Mouse (Mus musculus) midbrain, embryonic 10.5 days (tissue): ENCODE data around the gene Chst15. TPM values are rescaled to one million over a fixed set of nuclear protein-coding genes. Genes with fewer than 3 reads are reported as not detected.

Experiments
- DNase-seq: peaks from one replicate; pipeline ENCODE4 v3.0.0-alpha.2; 2017; ENCODE audit warnings: low spot score
- H3K27ac ChIP-seq: fragments of 300-500 bp; sonication (generic); replicated peaks from 2 replicates; pipeline ENCODE4 v1.5.1; 2016; ENCODE audit warnings: mild to moderate bottlenecking
- H3K27me3 ChIP-seq: fragments of 300-500 bp; sonication (generic); 2 replicates; pipeline ENCODE4 v1.6.1; 2016; ENCODE audit warnings: low read depth, mild to moderate bottlenecking; ENCODE audit not compliant: poor library complexity, severe bottlenecking
- H3K36me3 ChIP-seq: fragments of 300-500 bp; sonication (generic); 2 replicates; pipeline ENCODE4 v1.6.1; 2016; ENCODE audit warnings: mild to moderate bottlenecking, moderate library complexity
- H3K4me1 ChIP-seq: fragments of 300-500 bp; sonication (generic); 2 replicates; pipeline ENCODE4 v1.6.1; 2016
- H3K4me3 ChIP-seq: fragments of 300-500 bp; sonication (generic); 2 replicates; pipeline ENCODE4 v1.5.1; 2016; ENCODE audit warnings: mild to moderate bottlenecking, moderate library complexity
- H3K9me3 ChIP-seq: fragments of 300-500 bp; sonication (generic); replicated peaks from 2 replicates; pipeline ENCODE4 v1.6.1; 2016; ENCODE audit warnings: mild to moderate bottlenecking
- WGBS: fragments of 180-500 bp; shearing (Covaris S2); methylation state at CpG from one replicate; pipeline ENCODE4 v1.1.7; 2016; 5-methylcytosine and 5-hydroxymethylcytosine counted together
- polyA plus RNA-seq: library from polyadenylated mRNA; unstranded; fragments of >200 nt; fragmentation: Nextera tagmentation; extraction: Ambion mirVana; gene quantifications from 2 replicates; pipeline ENCODE4 v1.2.1, GENCODE M21; 2016

Gene Chst15
- polyA plus RNA-seq, 1 experiment from 2014 or later, result 14.2 TPM

GRCm38 (mm10) chr7:132330179-132330578 lies 13.2 kb upstream of the Chst15 start:
- no peak for DNase-seq

GRCm38 (mm10) chr7:132328648-132329047 lies 11.6 kb upstream of the Chst15 start:
- WGBS, result 76% methylated on average over 1 of the region's 1 CpGs
- no peaks in the 10 kb centered on the region; the same call in 1 of the 2 replicates for H3K27me3 ChIP-seq
- H3K27ac ChIP-seq, result no peak overlapping the region
- peaks cover 20% of the 10 kb centered on the region for H3K4me1 ChIP-seq
- H3K36me3 ChIP-seq, result no peaks in the 10 kb centered on the region
- no peaks in the 10 kb centered on the region for H3K9me3 ChIP-seq
- no peak for DNase-seq
- H3K4me3 ChIP-seq, result no peak overlapping the region

More at GRCm38 (mm10) chr7:132330179-132330578, 13.2 kb upstream of the Chst15 start:
- WGBS, result 67% methylated on average over 1 of the region's 1 CpGs
- no peak overlapping the region for H3K4me3 ChIP-seq
- H3K36me3 ChIP-seq, result no peaks in the 10 kb centered on the region
- H3K27ac ChIP-seq, result no peak overlapping the region
- H3K9me3 ChIP-seq, result no peaks in the 10 kb centered on the region
- no peaks in the 10 kb centered on the region; the same call in 1 of the 2 replicates for H3K27me3 ChIP-seq
- H3K4me1 ChIP-seq, result peaks cover 20% of the 10 kb centered on the region

- peaks cover 10% of the 10 kb centered on the region; the same call in 1 of the 2 replicates for H3K27me3 ChIP-seq
- H3K4me1 ChIP-seq, result peaks cover 1% of the 10 kb centered on the region; the same call in 1 of the 2 replicates
- H3K9me3 ChIP-seq, result no peaks in the 10 kb centered on the region
- DNase-seq, result no peak
- H3K4me3 ChIP-seq, result no peak overlapping the region
- H3K36me3 ChIP-seq, result no peaks in the 10 kb centered on the region
- 87% methylated on average over 5 of the region's 5 CpGs for WGBS
- H3K27ac ChIP-seq, result no peak overlapping the region
Observed at GRCm38 (mm10) chr7:132325549-132326331, 8.7 kb upstream of the Chst15 start.

- WGBS, result 80% methylated on average over 5 of the region's 5 CpGs
- peaks cover 20% of the 10 kb centered on the region for H3K27me3 ChIP-seq
- H3K27ac ChIP-seq, result no peak overlapping the region
- H3K36me3 ChIP-seq, result no peaks in the 10 kb centered on the region
- H3K9me3 ChIP-seq, result no peaks in the 10 kb centered on the region
- no peak overlapping the region for H3K4me3 ChIP-seq
- DNase-seq, result no peak
- H3K4me1 ChIP-seq, result peaks cover under 1% of the 10 kb centered on the region; the same call in 1 of the 2 replicates
Observed at GRCm38 (mm10) chr7:132323430-132323829, 6.4 kb upstream of the Chst15 start.

- no peaks in the 10 kb centered on the region for H3K9me3 ChIP-seq
- no peak overlapping the region for H3K4me3 ChIP-seq
- no peaks in the 10 kb centered on the region for H3K36me3 ChIP-seq
- H3K27me3 ChIP-seq, result peaks cover 32% of the 10 kb centered on the region
- peaks cover 13% of the 10 kb centered on the region for H3K4me1 ChIP-seq
- WGBS, result 83% methylated on average over 2 of the region's 2 CpGs
- H3K27ac ChIP-seq, result no peak overlapping the region
- no peak for DNase-seq
Observed at GRCm38 (mm10) chr7:132321392-132321958, 4.4 kb upstream of the Chst15 start.

GRCm38 (mm10) chr7:132316101-132317035 lies 660 bp downstream of the Chst15 start:
- no peaks in the 10 kb centered on the region for H3K9me3 ChIP-seq
- peak; percentile 81 for DNase-seq
- no peaks in the 10 kb centered on the region for H3K36me3 ChIP-seq
- peak overlapping the region; percentile 81 for H3K4me3 ChIP-seq
- H3K27ac ChIP-seq, result peak overlapping the region; percentile 96
- under 1% methylated on average over 79 of the region's 79 CpGs for WGBS
- peaks cover 37% of the 10 kb centered on the region for H3K27me3 ChIP-seq
- H3K4me1 ChIP-seq, result peaks cover 53% of the 10 kb centered on the region

GRCm38 (mm10) chr7:132315149-132316091 lies 1.6 kb downstream of the Chst15 start:
- WGBS, result 1% methylated on average over 51 of the region's 51 CpGs
- Histone ChIP-seq H3K4me1 (peaks cover 59% of the 10 kb centered on the region), H3K9me3 (no peaks in the 10 kb centered on the region), H3K27me3 (peaks cover 36% of the 10 kb centered on the region), H3K27ac (peak overlapping the region; percentile 96), H3K4me3 (peak overlapping the region; percentile 81), H3K36me3 (no peaks in the 10 kb centered on the region)
- peak; percentile 90 for DNase-seq

- Histone ChIP-seq H3K36me3 (no peaks in the 10 kb centered on the region), H3K27ac (no peak overlapping the region), H3K4me3 (no peak overlapping the region), H3K9me3 (no peaks in the 10 kb centered on the region), H3K27me3 (peaks cover 15% of the 10 kb centered on the region), H3K4me1 (peaks cover 48% of the 10 kb centered on the region)
- no peak for DNase-seq
- 88% methylated on average over 8 of the region's 8 CpGs for WGBS
Observed at GRCm38 (mm10) chr7:132312396-132312795, 4.6 kb downstream of the Chst15 start.

GRCm38 (mm10) chr7:132308537-132309191 lies 8.4 kb downstream of the Chst15 start:
- no peak overlapping the region for H3K4me3 ChIP-seq
- DNase-seq, result no peak
- no peak overlapping the region for H3K27ac ChIP-seq
- H3K36me3 ChIP-seq, result no peaks in the 10 kb centered on the region
- 76% methylated on average over 5 of the region's 5 CpGs for WGBS
- peaks cover 35% of the 10 kb centered on the region for H3K4me1 ChIP-seq
- no peaks in the 10 kb centered on the region for H3K9me3 ChIP-seq
- no peaks in the 10 kb centered on the region; the same call in 1 of the 2 replicates for H3K27me3 ChIP-seq

- Histone ChIP-seq H3K36me3 (no peaks in the 10 kb centered on the region), H3K27me3 (no peaks in the 10 kb centered on the region; the same call in 1 of the 2 replicates), H3K4me3 (no peak overlapping the region), H3K4me1 (peaks cover 31% of the 10 kb centered on the region), H3K9me3 (no peaks in the 10 kb centered on the region), H3K27ac (no peak overlapping the region)
- DNase-seq, result no peak
- WGBS, result 81% methylated on average over 6 of the region's 6 CpGs
Observed at GRCm38 (mm10) chr7:132307722-132308271, 9.2 kb downstream of the Chst15 start.
